Mouse (Mus musculus) lung, embryonic 14.5 days (tissue): ENCODE data around the gene Maml2. TPM values are rescaled to one million over a fixed set of nuclear protein-coding genes. Genes with fewer than 3 reads are reported as not detected.

Experiments
- ATAC-seq: fragments of 200-750 bp; cut with Nextera tagmentation; 2 replicates; pipeline ENCODE4 v1.8.0; 2017; ENCODE audit warnings: mild to moderate bottlenecking, moderate TSS enrichment, moderate library complexity; ENCODE audit not compliant: insufficient read depth
- DNase-seq: peaks from one replicate; pipeline ENCODE4 v3.0.0-alpha.2; 2015
- H3K27ac ChIP-seq: fragments of 300-500 bp; sonication (generic); 2 replicates; pipeline ENCODE4 v1.5.1; 2014; ENCODE audit warnings: low read depth, mild to moderate bottlenecking, moderate library complexity
- H3K27me3 ChIP-seq: fragments of 300-500 bp; sonication (generic); 2 replicates; pipeline ENCODE4 v1.6.1; 2014; ENCODE audit warnings: low read length, control low read depth; ENCODE audit not compliant: insufficient read depth
- H3K36me3 ChIP-seq: fragments of 300-500 bp; sonication (generic); 2 replicates; pipeline ENCODE4 v1.6.1; 2014; ENCODE audit warnings: control low read depth; ENCODE audit not compliant: insufficient read depth
- H3K4me1 ChIP-seq: fragments of 300-500 bp; sonication (generic); 2 replicates; pipeline ENCODE4 v1.6.1; 2014; ENCODE audit warnings: antibody characterized with exemption, control low read depth; ENCODE audit not compliant: insufficient read depth
- H3K4me2 ChIP-seq: fragments of 300-500 bp; sonication (generic); 2 replicates; pipeline ENCODE4 v1.6.1; 2014; ENCODE audit warnings: mild to moderate bottlenecking
- H3K4me3 ChIP-seq: fragments of 300-500 bp; sonication (generic); 2 replicates; pipeline ENCODE4 v1.5.1; 2014; ENCODE audit warnings: low read depth, low read length
- H3K9ac ChIP-seq: fragments of 300-500 bp; sonication (generic); 2 replicates; pipeline ENCODE4 v1.6.1; 2014
- H3K9me3 ChIP-seq: fragments of 300-500 bp; sonication (generic); 2 replicates; pipeline ENCODE4 v1.6.1; 2016; ENCODE audit warnings: low read depth, low read length, control low read depth
- CTCF ChIP-seq: IDR thresholded peaks from 2 replicates; pipeline ENCODE4 v1.5.1; 2016; ENCODE audit warnings: antibody characterized with exemption, low read depth
- WGBS: fragments of 180-500 bp; shearing (Covaris S2); extraction: QIAGEN DNeasy Blood & Tissue Kit; methylation state at CpG from one replicate; pipeline ENCODE4 v1.1.7; 2014; 5-methylcytosine and 5-hydroxymethylcytosine counted together
- polyA plus RNA-seq: library from polyadenylated mRNA; unstranded; fragments of >200 nt; fragmentation: Nextera tagmentation; extraction: Ambion mirVana; gene quantifications from 2 replicates; pipeline ENCODE4 v1.2.1, GENCODE M21; 2014

Maml2 gene
- polyA plus RNA-seq, 1 experiment from 2014 or later, result 12.3 TPM

DNA sequence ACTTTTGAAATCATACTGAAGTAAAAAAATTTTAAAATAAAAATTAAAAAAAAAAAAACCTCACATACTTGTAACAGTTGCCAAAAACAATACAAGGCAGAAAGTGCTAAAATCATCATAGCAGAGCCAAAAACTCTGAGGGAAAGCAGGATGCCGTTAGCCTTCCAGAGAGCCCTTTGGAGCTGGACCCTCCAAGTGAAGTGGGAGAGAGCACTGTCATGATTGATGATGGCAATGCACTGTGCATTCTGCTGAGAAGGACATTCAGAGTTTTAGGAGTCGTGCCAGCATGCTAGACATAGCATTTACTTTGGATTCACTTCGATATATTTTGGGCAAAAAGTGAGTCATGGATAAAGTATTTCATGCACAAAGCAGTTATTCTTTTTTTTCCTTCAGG lies 313.8 kb downstream of the Maml2 start:
- no peak overlapping the region for H3K9ac ChIP-seq
- H3K9me3 ChIP-seq, result no peaks in the 10 kb centered on the region
- peaks cover 34% of the 10 kb centered on the region for H3K4me1 ChIP-seq
- peak; percentile 82 for DNase-seq
- no peaks in the 10 kb centered on the region for H3K36me3 ChIP-seq
- 24% methylated on average over 3 of the region's 3 CpGs for WGBS
- no peak for TF ChIP-seq CTCF
- H3K4me2 ChIP-seq, result no peak overlapping the region
- H3K4me3 ChIP-seq, result no peak overlapping the region
- ATAC-seq, result peak; percentile 35; the same call in 1 of the 2 replicates
- no peaks in the 10 kb centered on the region for H3K27me3 ChIP-seq
- H3K27ac ChIP-seq, result peak overlapping the region; percentile 65; the same call in 1 of the 2 replicates

DNA sequence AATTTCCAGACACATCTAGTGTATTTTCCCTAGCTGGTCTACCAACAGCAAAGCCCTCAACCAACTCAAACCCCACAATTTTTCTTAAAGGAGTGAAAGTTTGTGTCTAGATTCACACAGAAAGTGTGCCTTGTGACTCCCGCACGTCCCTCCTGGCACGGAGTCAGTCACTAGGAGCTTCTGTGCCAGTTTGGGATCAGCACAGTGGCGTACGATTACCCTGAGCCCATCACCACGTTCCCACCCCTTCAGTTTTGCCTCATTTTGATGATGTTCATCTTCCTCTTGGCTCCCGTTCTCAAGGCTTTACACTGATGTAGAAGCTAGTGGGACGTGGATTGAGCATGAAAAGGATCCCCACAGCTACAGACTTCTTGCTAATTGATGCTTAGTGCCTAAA lies 314.6 kb downstream of the Maml2 start:
- 79% methylated on average over 8 of the region's 8 CpGs for WGBS
- H3K4me2 ChIP-seq, result no peak overlapping the region
- H3K9ac ChIP-seq, result no peak overlapping the region
- no peak for ATAC-seq
- peak overlapping the region; percentile 88; the same call in 1 of the 2 replicates for H3K27ac ChIP-seq
- no peak for DNase-seq
- H3K27me3 ChIP-seq, result no peaks in the 10 kb centered on the region
- H3K9me3 ChIP-seq, result no peaks in the 10 kb centered on the region
- H3K4me3 ChIP-seq, result no peak overlapping the region
- H3K36me3 ChIP-seq, result no peaks in the 10 kb centered on the region
- no peak for TF ChIP-seq CTCF
- H3K4me1 ChIP-seq, result peaks cover 34% of the 10 kb centered on the region

DNA sequence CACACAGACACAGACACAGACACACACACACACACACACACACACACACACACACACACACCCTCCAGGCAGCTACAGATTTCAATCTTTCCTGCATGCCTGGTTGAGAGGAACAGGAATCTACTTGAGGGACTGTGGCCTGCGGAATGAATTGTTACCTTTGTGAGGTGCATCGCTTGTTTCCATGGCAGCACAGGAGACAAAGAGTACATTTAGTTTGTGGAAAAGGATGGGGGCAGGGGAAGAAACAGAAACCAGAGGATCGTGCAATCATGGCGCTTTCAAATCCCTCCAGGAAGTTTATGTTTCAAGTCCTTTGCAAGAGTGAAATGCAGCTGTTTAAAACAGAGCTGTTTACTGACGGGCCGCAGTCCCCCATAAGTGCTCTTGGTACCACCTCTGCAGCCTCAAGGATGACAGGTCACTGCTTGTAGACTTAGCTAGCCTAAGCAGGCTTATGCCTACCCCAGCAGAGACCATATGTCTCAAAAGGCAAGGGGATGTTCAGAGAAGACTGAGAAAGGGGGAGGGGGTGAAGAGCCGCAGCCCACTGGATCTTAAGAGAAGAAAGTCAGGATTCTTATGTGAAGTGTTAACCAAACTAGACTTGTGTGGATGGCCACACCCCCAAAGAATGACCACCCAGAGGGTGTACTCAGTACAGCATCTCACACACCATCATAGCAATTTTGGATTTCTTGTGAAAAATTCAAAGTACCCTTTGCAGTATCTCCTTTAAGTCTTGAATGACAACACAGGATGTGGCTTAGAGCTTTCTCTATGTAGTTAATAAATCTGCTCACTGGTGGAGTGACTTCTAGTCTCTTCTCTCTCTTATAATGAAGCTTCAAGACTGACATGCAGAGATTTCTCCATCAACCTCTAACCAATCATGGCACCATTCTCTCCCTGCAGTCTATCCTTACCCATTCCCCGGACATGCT lies 315.8 kb downstream of the Maml2 start:
- Histone ChIP-seq H3K27ac (peak overlapping the region; percentile 88), H3K4me3 (no peak overlapping the region), H3K4me2 (peak overlapping the region; percentile 46)

DNA sequence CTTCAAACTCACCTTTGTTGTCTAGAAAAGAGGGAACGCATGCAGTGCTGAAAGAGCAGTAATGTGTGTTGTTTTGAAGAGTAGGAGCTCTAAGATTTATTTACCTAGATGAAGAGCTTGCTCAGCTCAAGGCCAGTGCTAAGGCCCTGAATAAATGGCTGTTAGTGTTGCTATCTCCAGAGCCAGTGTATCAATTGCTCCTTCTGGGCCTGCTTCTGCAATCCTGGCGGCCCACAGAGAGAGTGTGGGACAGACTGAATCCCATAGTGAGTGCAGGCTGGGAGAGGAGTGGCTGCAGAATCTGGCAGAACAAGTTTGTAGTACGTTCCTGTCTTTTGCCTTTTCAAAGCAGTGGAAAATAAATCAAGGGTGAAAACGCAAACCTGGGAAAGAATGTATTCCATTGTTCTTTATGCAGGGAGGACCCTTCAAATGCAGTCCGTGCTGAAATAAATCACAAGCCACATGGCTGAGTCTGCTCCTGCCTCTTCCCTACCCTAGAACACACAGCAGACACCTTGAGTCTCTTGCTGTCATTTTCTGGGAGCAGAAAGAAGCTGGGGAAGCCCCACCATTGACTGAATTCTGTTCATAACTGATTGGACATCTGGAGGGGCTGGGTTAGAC lies 318.7 kb downstream of the Maml2 start:
- no peak for TF ChIP-seq CTCF
- no peaks in the 10 kb centered on the region for H3K9me3 ChIP-seq
- peaks cover 28% of the 10 kb centered on the region for H3K4me1 ChIP-seq
- H3K27me3 ChIP-seq, result no peaks in the 10 kb centered on the region
- H3K4me2 ChIP-seq, result no peak overlapping the region
- peak overlapping the region; percentile 86 for H3K27ac ChIP-seq
- DNase-seq (peak; percentile 51), ATAC-seq (peak; percentile 60)
- H3K36me3 ChIP-seq, result peaks cover 9% of the 10 kb centered on the region; the same call in 1 of the 2 replicates
- H3K4me3 ChIP-seq, result no peak overlapping the region
- H3K9ac ChIP-seq, result no peak overlapping the region
- WGBS, result 41% methylated on average over 5 of the region's 5 CpGs

More for the DNA sequence above, 315.8 kb downstream of the Maml2 start:
- H3K36me3 ChIP-seq, result no peaks in the 10 kb centered on the region
- 23% methylated on average over 8 of the region's 8 CpGs for WGBS
- DNase-seq (peak; percentile 77), ATAC-seq (peak; percentile 64)
- no peak overlapping the region for H3K9ac ChIP-seq
- H3K4me1 ChIP-seq, result peaks cover 34% of the 10 kb centered on the region
- no peaks in the 10 kb centered on the region for H3K27me3 ChIP-seq
- no peak for TF ChIP-seq CTCF
- no peaks in the 10 kb centered on the region for H3K9me3 ChIP-seq

DNA sequence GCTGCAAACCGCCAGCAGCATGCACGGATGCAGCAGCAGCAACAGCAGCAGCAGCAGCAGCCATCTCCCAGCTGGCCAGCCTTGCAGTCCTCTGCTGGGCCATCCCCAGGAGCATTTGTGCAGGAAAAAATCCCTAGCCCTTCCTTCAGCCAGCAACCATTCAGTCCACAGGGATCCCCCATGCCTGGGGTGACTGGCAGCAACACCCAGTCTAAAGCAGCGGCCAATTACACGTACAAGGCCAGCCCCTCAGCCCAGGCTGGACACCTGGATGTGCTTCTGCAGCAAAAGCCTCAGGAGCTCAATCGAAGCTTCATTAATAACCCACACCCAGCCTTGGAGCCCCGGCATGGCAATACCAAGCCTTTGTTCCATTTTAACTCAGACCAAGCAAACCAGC lies 323.0 kb downstream of the Maml2 start:
- TF ChIP-seq CTCF, result no peak
- H3K4me2 ChIP-seq, result no peak overlapping the region
- 75% methylated on average over 6 of the region's 6 CpGs for WGBS

DNA sequence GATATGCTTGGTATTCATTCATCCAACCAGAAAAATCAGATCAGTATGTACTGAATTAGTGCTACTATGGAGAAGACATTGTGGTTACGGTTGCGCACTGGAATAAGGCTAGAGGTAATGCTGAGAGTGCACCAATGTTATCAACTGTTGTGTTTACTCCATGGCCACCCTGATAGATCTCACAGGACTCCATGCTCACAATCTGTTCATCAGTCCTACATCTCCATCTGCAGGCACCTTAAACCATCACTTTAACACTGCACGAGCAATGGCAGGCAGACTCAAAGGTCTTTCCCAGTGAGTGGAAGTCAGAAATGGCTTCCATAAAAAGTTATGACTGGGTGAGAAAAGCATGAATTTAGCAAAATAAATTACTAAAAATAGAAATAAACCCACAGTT lies 324.2 kb downstream of the Maml2 start:
- no peak overlapping the region for H3K9ac ChIP-seq
- peaks cover 12% of the 10 kb centered on the region; the same call in 1 of the 2 replicates for H3K36me3 ChIP-seq
- WGBS, result 82% methylated on average over 3 of the region's 3 CpGs
- H3K4me1 ChIP-seq, result no peaks in the 10 kb centered on the region
- no peak for DNase-seq
- H3K27ac ChIP-seq, result no peak overlapping the region
- no peak overlapping the region for H3K4me3 ChIP-seq
- ATAC-seq, result no peak; the same call in 1 of the 2 replicates
- H3K9me3 ChIP-seq, result no peaks in the 10 kb centered on the region
- no peaks in the 10 kb centered on the region for H3K27me3 ChIP-seq
- TF ChIP-seq CTCF, result no peak
- no peak overlapping the region for H3K4me2 ChIP-seq

More for the DNA sequence above, 323.0 kb downstream of the Maml2 start:
- Histone ChIP-seq H3K27me3 (no peaks in the 10 kb centered on the region), H3K4me3 (no peak overlapping the region), H3K9ac (no peak overlapping the region), H3K27ac (no peak overlapping the region), H3K9me3 (no peaks in the 10 kb centered on the region), H3K4me1 (peaks cover 3% of the 10 kb centered on the region; the same call in 1 of the 2 replicates), H3K36me3 (peaks cover 12% of the 10 kb centered on the region; the same call in 1 of the 2 replicates)
- DNase-seq (no peak), ATAC-seq (no peak)

DNA sequence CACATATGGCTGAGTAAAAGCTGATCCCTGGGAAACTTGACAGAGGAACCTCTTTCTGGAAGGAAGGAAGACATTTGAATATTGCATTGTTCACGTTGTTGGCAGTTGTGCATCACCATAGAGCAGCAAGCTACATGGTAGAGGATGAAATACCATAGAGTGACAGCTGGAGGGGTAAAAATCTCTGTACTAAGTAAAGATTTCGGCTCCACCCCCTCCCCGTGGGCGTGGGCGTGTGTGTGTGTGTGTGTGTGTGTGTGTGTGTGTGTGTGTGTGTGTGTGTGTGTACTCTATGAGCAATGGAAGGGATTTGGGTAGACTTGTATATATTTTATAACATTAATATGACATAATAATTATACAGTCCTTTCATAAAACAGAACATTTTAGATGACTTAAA lies 324.7 kb downstream of the Maml2 start:
- no peak for TF ChIP-seq CTCF
- H3K4me2 ChIP-seq, result no peak overlapping the region
- peaks cover 12% of the 10 kb centered on the region; the same call in 1 of the 2 replicates for H3K36me3 ChIP-seq
- H3K27me3 ChIP-seq, result no peaks in the 10 kb centered on the region
- DNase-seq (no peak), ATAC-seq (no peak)
- H3K4me3 ChIP-seq, result no peak overlapping the region
- H3K27ac ChIP-seq, result no peak overlapping the region
- WGBS, result 75% methylated on average over 5 of the region's 5 CpGs
- H3K9ac ChIP-seq, result no peak overlapping the region
- H3K4me1 ChIP-seq, result no peaks in the 10 kb centered on the region
- no peaks in the 10 kb centered on the region for H3K9me3 ChIP-seq
